Mouse (Mus musculus) thymus, adult 2 months (tissue): Measurements from ENCODE around the gene Ccnl2. TPM values are rescaled to one million over a fixed set of nuclear protein-coding genes. Genes with fewer than 3 reads are reported as not detected.

Source experiments
- DNase-seq: peaks from one replicate; pipeline ENCODE4 v3.0.0; 2021
- H3K27ac ChIP-seq: fragments of 200-500 bp; 2 replicates; pipeline ENCODE4 v1.5.1; 2012; ENCODE audit warnings: low read length, control low read depth; ENCODE audit not compliant: control insufficient read depth, insufficient read depth
- H3K27me3 ChIP-seq: fragments of 200-500 bp; 2 replicates; pipeline ENCODE4 v1.6.1; 2012; ENCODE audit warnings: mild to moderate bottlenecking, low read length, moderate library complexity, mixed read lengths; ENCODE audit not compliant: control insufficient read depth, insufficient read depth
- H3K36me3 ChIP-seq: fragments of 200-500 bp; 2 replicates; pipeline ENCODE4 v1.6.1; 2012; ENCODE audit warnings: mild to moderate bottlenecking, low read length, moderate library complexity; ENCODE audit not compliant: control insufficient read depth, insufficient read depth
- H3K4me1 ChIP-seq: fragments of 200-500 bp; replicated peaks from 2 replicates; pipeline ENCODE4 v1.6.1; 2012; ENCODE audit warnings: low read length; ENCODE audit not compliant: control insufficient read depth, insufficient read depth
- H3K4me3 ChIP-seq: fragments of 200-500 bp; 2 replicates; pipeline ENCODE4 v1.5.1; 2012; ENCODE audit warnings: mild to moderate bottlenecking, low read length, control low read depth, moderate library complexity; ENCODE audit not compliant: control insufficient read depth, insufficient read depth
- CTCF ChIP-seq: fragments of 200-500 bp; IDR thresholded peaks from 2 replicates; pipeline ENCODE4 v1.5.1; 2012; ENCODE audit warnings: mild to moderate bottlenecking, control low read depth, low read length, moderate library complexity, borderline replicate concordance; ENCODE audit not compliant: control insufficient read depth, poor library complexity, insufficient read depth; ENCODE audit errors: extremely low read depth
- POLR2A ChIP-seq: fragments of 200-500 bp; IDR thresholded peaks from 2 replicates; pipeline ENCODE4 v1.6.1; 2012; ENCODE audit warnings: mild to moderate bottlenecking, low read length, control low read depth, moderate library complexity; ENCODE audit not compliant: control insufficient read depth, poor library complexity, insufficient read depth; ENCODE audit errors: extremely low read depth
- WGBS: fragments of 180-500 bp; shearing (Covaris S2); methylation state at CpG from one replicate; pipeline ENCODE4 v1.1.7; 2018; 5-methylcytosine and 5-hydroxymethylcytosine counted together
- polyA plus RNA-seq: library from polyadenylated mRNA; depleted of rRNA; stranded (reverse); fragments of >200 nt; gene quantifications from 2 replicates; pipeline ENCODE4 v1.2.3, GENCODE M21; 2012

The Ccnl2 gene
- polyA plus RNA-seq, 1 experiment: 145 TPM

- WGBS: 96% methylated on average over 1 of the region's 1 CpGs
Measured at GRCm38 (mm10) chr4:155802075-155802474, 10.2 kb upstream of the Ccnl2 start.

GRCm38 (mm10) chr4:155802741-155803339 lies 9.4 kb upstream of the Ccnl2 start, which contains the start of gene Mrpl20:
TSS of gene Mrpl20 (plus strand) at chr4:155802878.
- Histone ChIP-seq H3K27me3 (no peaks in the 10 kb centered on the region), H3K4me1 (peaks cover 7% of the 10 kb centered on the region), H3K4me3 (peak within 1 kb of the TSS; percentile 69), H3K27ac (no peak within 1 kb of the TSS), H3K36me3 (peaks cover 9% of the 10 kb centered on the region)
- TF ChIP-seq CTCF (no peak), POLR2A (no peak)
- WGBS: 11% methylated on average over 12 of the region's 12 CpGs
- DNase-seq: no peak

More at GRCm38 (mm10) chr4:155802075-155802474, 10.2 kb upstream of the Ccnl2 start:
- Histone ChIP-seq H3K36me3 (peaks cover 4% of the 10 kb centered on the region), H3K27ac (no peak overlapping the region), H3K27me3 (no peaks in the 10 kb centered on the region), H3K4me1 (peaks cover 7% of the 10 kb centered on the region), H3K4me3 (no peak overlapping the region)
- DNase-seq: no peak
- TF ChIP-seq POLR2A: no peak
- TF ChIP-seq CTCF: no peak

GRCm38 (mm10) chr4:155803340-155804041 lies 8.8 kb upstream of the Ccnl2 start:
- peak; percentile 97 for DNase-seq
- WGBS: under 1% methylated on average over 58 of the region's 58 CpGs
- peaks cover 15% of the 10 kb centered on the region for H3K36me3 ChIP-seq
- TF ChIP-seq POLR2A (peak; percentile 78), CTCF (0 out of 2 replicates have a peak, but pooled peaks have one; percentile 26)
- H3K4me3 ChIP-seq: peak overlapping the region; percentile 69
- H3K27ac ChIP-seq: no peak overlapping the region
- H3K27me3 ChIP-seq: no peaks in the 10 kb centered on the region
- peaks cover 7% of the 10 kb centered on the region for H3K4me1 ChIP-seq

GRCm38 (mm10) chr4:155807841-155808240 lies 4.4 kb upstream of the Ccnl2 start:
- H3K27ac ChIP-seq: no peak overlapping the region
- H3K4me3 ChIP-seq: no peak overlapping the region
- peaks cover 36% of the 10 kb centered on the region for H3K36me3 ChIP-seq
- no peaks in the 10 kb centered on the region for H3K27me3 ChIP-seq
- no peak for TF ChIP-seq CTCF
- TF ChIP-seq POLR2A: no peak
- DNase-seq: no peak
- WGBS: 99% methylated on average over 3 of the region's 3 CpGs
- peaks cover 4% of the 10 kb centered on the region for H3K4me1 ChIP-seq

- under 1% methylated on average over 49 of the region's 49 CpGs for WGBS
- peak overlapping the region; percentile 23 for H3K27ac ChIP-seq
- peaks cover 67% of the 10 kb centered on the region for H3K36me3 ChIP-seq
- TF ChIP-seq CTCF (no peak), POLR2A (no peak)
- H3K4me1 ChIP-seq: peaks cover 5% of the 10 kb centered on the region; the same call in 1 of the 2 replicates
- DNase-seq: peak; percentile 39
- H3K27me3 ChIP-seq: no peaks in the 10 kb centered on the region
- H3K4me3 ChIP-seq: peak overlapping the region; percentile 77
Measured at GRCm38 (mm10) chr4:155812665-155813181, 434 bp downstream of the Ccnl2 start.

- Histone ChIP-seq H3K4me1 (peaks cover 5% of the 10 kb centered on the region; the same call in 1 of the 2 replicates), H3K27me3 (no peaks in the 10 kb centered on the region), H3K4me3 (no peak overlapping the region), H3K36me3 (peaks cover 86% of the 10 kb centered on the region), H3K27ac (no peak overlapping the region)
- no peak for DNase-seq
- WGBS: 92% methylated on average over 4 of the region's 4 CpGs
- TF ChIP-seq POLR2A (no peak), CTCF (no peak)
Measured at GRCm38 (mm10) chr4:155817533-155817932, 5.2 kb downstream of the Ccnl2 start.
